In the genomic region with DNA sequence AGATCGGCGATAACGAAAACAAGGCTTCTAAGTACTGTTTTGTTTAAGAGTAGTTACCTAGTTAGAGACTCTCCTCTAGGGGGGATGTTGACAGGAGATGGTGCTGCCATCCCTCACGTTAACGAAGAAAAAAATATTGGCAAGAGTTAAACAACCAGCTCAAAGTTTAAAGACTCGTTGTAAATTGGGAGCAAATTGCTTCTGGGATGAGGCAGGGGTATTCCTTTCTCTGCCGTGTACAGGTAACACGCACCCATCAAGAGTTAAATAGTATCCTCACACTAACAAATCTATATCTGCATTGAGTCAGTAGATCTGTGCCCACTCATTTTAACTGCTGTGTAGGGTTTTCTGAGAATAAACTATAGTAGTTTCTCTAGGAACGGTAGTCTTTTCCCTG, we compare ENCODE assay signal across 7 mouse cellular contexts. TPM values are rescaled to one million over a fixed set of nuclear protein-coding genes. Genes with fewer than 3 reads are reported as not detected.
DNase-seq lines count a peak whose midpoint lies in the region; ATAC-seq and TF ChIP-seq lines count a peak whose summit lies in the region.

No protein-coding gene starts in this region.

- no peaks in the 10 kb centered on the region for H3K9me3 ChIP-seq in lung, postnatal 0 days (ENCODE audit: low read length)
- H3K9me3 ChIP-seq in forebrain, embryonic 11.5 days (ENCODE audit: control insufficient read depth, low read length), result no peaks in the 10 kb centered on the region
- H3K9me3 ChIP-seq in limb, embryonic 12.5 days, result no peaks in the 10 kb centered on the region

- no peak for TF ChIP-seq POLR2A in small intestine, adult 2 months (IDR thresholded peaks at IDR 0.05; ENCODE audit: low read depth, low read length)

- H3K4me1 ChIP-seq in lung, postnatal 0 days (ENCODE audit: insufficient read depth, low read depth, low read length), result no peaks in the 10 kb centered on the region; the same call in 1 of the 2 replicates
- peaks cover 4% of the 10 kb centered on the region; the same call in 1 of the 2 replicates for H3K4me1 ChIP-seq in forebrain, embryonic 11.5 days (replicated peaks; ENCODE audit: control insufficient read depth, insufficient read depth, low read length)
- peaks cover 10% of the 10 kb centered on the region for H3K4me1 ChIP-seq in limb, embryonic 12.5 days (replicated peaks)
- H3K4me1 ChIP-seq in small intestine, adult 2 months (ENCODE audit: control insufficient read depth, insufficient read depth, insufficient read length, low read length), result peaks cover 2% of the 10 kb centered on the region; the same call in 1 of the 2 replicates

- DNase-seq in lung, postnatal 0 days (ENCODE audit: low spot score), result no peak
- DNase-seq in lung, postnatal 4 days, result no peak
- DNase-seq in forebrain, embryonic 11.5 days (ENCODE audit: low spot score), result no peak
- DNase-seq in retina, postnatal 1 day, result no peak
- no peak for DNase-seq in gastrocnemius, postnatal 14 days

- 6% methylated on average over 9 of the region's 9 CpGs for WGBS in lung, postnatal 0 days
- 10% methylated on average over 9 of the region's 9 CpGs for WGBS in forebrain, embryonic 11.5 days
- 9% methylated on average over 9 of the region's 9 CpGs for WGBS in limb, embryonic 12.5 days
- WGBS in small intestine, adult 2 months, result 3% methylated on average over 9 of the region's 9 CpGs

- no peaks in the 10 kb centered on the region for H3K27me3 ChIP-seq in lung, postnatal 0 days (replicated peaks; ENCODE audit: insufficient read depth, low read length)
- H3K27me3 ChIP-seq in forebrain, embryonic 11.5 days (ENCODE audit: control insufficient read depth, insufficient read depth, low read length), result no peaks in the 10 kb centered on the region
- H3K27me3 ChIP-seq in limb, embryonic 12.5 days, result no peaks in the 10 kb centered on the region
- H3K27me3 ChIP-seq in small intestine, adult 2 months (ENCODE audit: control insufficient read depth, insufficient read depth, low read length), result no peaks in the 10 kb centered on the region

- no peak for ATAC-seq in lung, postnatal 0 days
- ATAC-seq in forebrain, embryonic 11.5 days (replicated peaks; ENCODE audit: low FRiP score), result no peak
- ATAC-seq in limb, embryonic 12.5 days (ENCODE audit: insufficient number of reproducible peaks, insufficient read depth, low FRiP score, low TSS enrichment, low read depth), result no peak

- H3K27ac ChIP-seq in lung, postnatal 0 days (ENCODE audit: low read length), result peak overlapping the region; percentile 90
- H3K27ac ChIP-seq in forebrain, embryonic 11.5 days (ENCODE audit: low read depth, low read length), result 0 out of 2 replicates have a peak overlapping the region, but pooled peaks have one; percentile 76
- peak overlapping the region; percentile 90 for H3K27ac ChIP-seq in limb, embryonic 12.5 days
- no peak overlapping the region for H3K27ac ChIP-seq in small intestine, adult 2 months (ENCODE audit: insufficient read depth, low read depth, low read length)

- peaks cover 5% of the 10 kb centered on the region; the same call in 1 of the 2 replicates for H3K36me3 ChIP-seq in lung, postnatal 0 days (ENCODE audit: insufficient read depth, low read length)
- H3K36me3 ChIP-seq in forebrain, embryonic 11.5 days (ENCODE audit: control insufficient read depth, insufficient read depth, low read length), result no peaks in the 10 kb centered on the region; the same call in 1 of the 2 replicates
- peaks cover 28% of the 10 kb centered on the region for H3K36me3 ChIP-seq in limb, embryonic 12.5 days
- H3K36me3 ChIP-seq in small intestine, adult 2 months (ENCODE audit: control insufficient read depth, insufficient read depth, low read length), result peaks cover 17% of the 10 kb centered on the region

- H3K4me3 ChIP-seq in lung, postnatal 0 days (ENCODE audit: low read depth, low read length), result peak overlapping the region; percentile 95
- H3K4me3 ChIP-seq in forebrain, embryonic 11.5 days (ENCODE audit: low read depth, low read length), result peak overlapping the region; percentile 96
- H3K4me3 ChIP-seq in limb, embryonic 12.5 days (replicated peaks), result peak overlapping the region; percentile 93
- peak overlapping the region; percentile 98 for H3K4me3 ChIP-seq in small intestine, adult 2 months (ENCODE audit: low read depth, low read length)

- peak overlapping the region; percentile 61 for H3K4me2 ChIP-seq in lung, postnatal 0 days (replicated peaks; ENCODE audit: low read depth, low read length)
- H3K4me2 ChIP-seq in forebrain, embryonic 11.5 days (ENCODE audit: low read depth, low read length, severe bottlenecking), result peak overlapping the region; percentile 57
- H3K4me2 ChIP-seq in limb, embryonic 12.5 days, result peak overlapping the region; percentile 72

- TF ChIP-seq CTCF in lung, postnatal 0 days (IDR thresholded peaks at IDR 0.05), result no peak
- TF ChIP-seq CTCF in small intestine, adult 2 months (IDR thresholded peaks at IDR 0.05; ENCODE audit: extremely low read depth, insufficient read length, insufficient replicate concordance, low read depth, low read length), result no peak

- intact Hi-C loops in gastrocnemius, postnatal 14 days (cut with DNase I; ENCODE audit: low total_unique reads), result no loop called here

- no peak for TF ChIP-seq EP300 in lung, postnatal 0 days (IDR thresholded peaks at IDR 0.05)

- H3K9ac ChIP-seq in lung, postnatal 0 days (replicated peaks; ENCODE audit: low read depth), result peak overlapping the region; percentile 88
- peak overlapping the region; percentile 91 for H3K9ac ChIP-seq in forebrain, embryonic 11.5 days (ENCODE audit: low read length)
- peak overlapping the region; percentile 93 for H3K9ac ChIP-seq in limb, embryonic 12.5 days (replicated peaks)

RNA-seq across cellular contexts. Expression of gene Actl6a, which starts 3.3 kb away (rescaled TPM):
- polyA plus RNA-seq in lung, postnatal 0 days (2015; fragmentation: Nextera tagmentation; extraction: Ambion mirVana), result 78.3 and 79.5 TPM in 2 replicates
- polyA plus RNA-seq in forebrain, embryonic 11.5 days (2014; fragmentation: Nextera tagmentation; extraction: Ambion mirVana), result 276 and 280 TPM in 2 replicates
- 215 and 225 TPM in 2 replicates for polyA plus RNA-seq in limb, embryonic 12.5 days (2016; fragmentation: Nextera tagmentation; extraction: Ambion mirVana)
- 5.7 and 8.7 TPM in 2 replicates for polyA plus RNA-seq in small intestine, adult 2 months (2012; rRNA removed)
- total RNA-seq in gastrocnemius, postnatal 14 days (2021), result 10 to 100 TPM; 19.6 to 20.2 TPM

RNA-seq across cellular contexts. Expression of gene Ndufb5, which starts 27.4 kb away (rescaled TPM):
- 232 and 259 TPM in 2 replicates for polyA plus RNA-seq in lung, postnatal 0 days (2015; fragmentation: Nextera tagmentation; extraction: Ambion mirVana)
- 248 and 270 TPM in 2 replicates for polyA plus RNA-seq in forebrain, embryonic 11.5 days (2014; fragmentation: Nextera tagmentation; extraction: Ambion mirVana)
- 303 and 325 TPM in 2 replicates for polyA plus RNA-seq in limb, embryonic 12.5 days (2016; fragmentation: Nextera tagmentation; extraction: Ambion mirVana)
- 76.1 and 141 TPM in 2 replicates for polyA plus RNA-seq in small intestine, adult 2 months (2012; rRNA removed)
- total RNA-seq in gastrocnemius, postnatal 14 days (2021), result 100 to 1,000 TPM; 471 to 544 TPM

RNA-seq across cellular contexts. Expression of gene Mrpl47, which starts 28.0 kb away (rescaled TPM):
- 15.4 and 16.1 TPM in 2 replicates for polyA plus RNA-seq in lung, postnatal 0 days (2015; fragmentation: Nextera tagmentation; extraction: Ambion mirVana)
- polyA plus RNA-seq in forebrain, embryonic 11.5 days (2014; fragmentation: Nextera tagmentation; extraction: Ambion mirVana), result 40.4 and 43.7 TPM in 2 replicates
- polyA plus RNA-seq in limb, embryonic 12.5 days (2016; fragmentation: Nextera tagmentation; extraction: Ambion mirVana), result 34.1 and 39.8 TPM in 2 replicates
- polyA plus RNA-seq in small intestine, adult 2 months (2012; rRNA removed), result 0.44 and 0.60 TPM in 2 replicates
- 10 to 100 TPM; 36.0 to 36.2 TPM for total RNA-seq in gastrocnemius, postnatal 14 days (2021)

Comparison
In these comparisons a context has a peak if more than half of its experiments do, and no peak if none do; other contexts are left out.
1. RNA of gene Mrpl47, which starts 28.0 kb away (polyA plus RNA-seq): 40.4 to 43.7 TPM in forebrain, embryonic 11.5 days, 34.1 to 39.8 TPM in limb, embryonic 12.5 days and 15.4 to 16.1 TPM in lung, postnatal 0 days; 0.44 to 0.60 TPM in small intestine, adult 2 months; every median in the first group is over 10 times any median in the second.
2. Peak in every context shown above with its lines, with median percentiles within 50 percentile points of each other: H3K4me2 ChIP-seq, H3K4me3 ChIP-seq and H3K9ac ChIP-seq.